Mouse (Mus musculus) lung, adult 2 months (tissue): Measurements from ENCODE around the gene Nav2.

Experiments
- CTCF ChIP-seq: fragments of 200-500 bp; IDR thresholded peaks from 2 replicates; pipeline ENCODE4 v1.5.1; 2011; ENCODE audit warnings: mild to moderate bottlenecking, low read length, control low read depth; ENCODE audit not compliant: insufficient read depth
- POLR2A ChIP-seq: fragments of 200-500 bp; IDR thresholded peaks from 2 replicates; pipeline ENCODE4 v1.6.1; 2011; ENCODE audit warnings: low read depth, mild to moderate bottlenecking, control low read depth, low read length, borderline replicate concordance; ENCODE audit errors: extremely low read depth

DNA sequence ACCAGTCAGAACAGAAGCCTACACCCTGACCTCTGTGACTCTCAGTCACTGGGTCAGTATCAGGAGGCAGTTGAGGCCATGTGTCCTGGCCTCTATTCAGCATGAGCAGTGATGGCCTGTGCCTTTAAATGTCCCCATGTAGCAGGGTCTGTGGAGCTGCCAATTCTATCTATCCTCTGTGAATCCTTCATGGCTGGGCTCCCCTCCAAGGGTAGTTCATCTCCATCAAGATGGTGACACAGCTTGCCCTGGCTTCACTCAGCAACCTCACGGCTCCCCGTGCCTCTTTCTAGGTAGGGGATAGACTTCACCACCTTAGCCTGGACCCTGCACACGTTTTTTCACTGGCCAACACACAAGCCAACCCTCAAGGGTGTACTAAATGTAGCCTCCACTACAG lies 689.3 kb downstream of the Nav2 start:
- TF ChIP-seq POLR2A, result no peak
- no peak for TF ChIP-seq CTCF
